Mouse (Mus musculus) lung, embryonic 15.5 days (tissue): ENCODE results near the gene Spp2. TPM values are rescaled to one million over a fixed set of nuclear protein-coding genes. Genes with fewer than 3 reads are reported as not detected.
A peak's percentile ranks its signal among the peaks of the same experiment; 100 is the strongest.
"Not testable (repeated sequence)": the region's sequence is repeated elsewhere in the genome, so short reads cannot be mapped to it uniquely, and the experiment has no call there.

Experiments
- ATAC-seq: fragments of 200-750 bp; cut with Nextera tagmentation; 2 replicates; pipeline ENCODE4 v1.8.0; 2017; ENCODE audit warnings: moderate number of reproducible peaks, borderline replicate concordance; ENCODE audit not compliant: low FRiP score, low TSS enrichment; ENCODE audit errors: extremely low read depth
- H3K27ac ChIP-seq: fragments of 300-500 bp; sonication (generic); 2 replicates; pipeline ENCODE4 v1.5.1; 2015; ENCODE audit warnings: moderate library complexity, mild to moderate bottlenecking, inconsistent platforms
- H3K27me3 ChIP-seq: fragments of 300-500 bp; sonication (generic); 2 replicates; pipeline ENCODE4 v1.6.1; 2015; ENCODE audit warnings: inconsistent platforms
- H3K36me3 ChIP-seq: fragments of 300-500 bp; sonication (generic); 2 replicates; pipeline ENCODE4 v1.6.1; 2015; ENCODE audit warnings: inconsistent platforms
- H3K4me1 ChIP-seq: fragments of 300-500 bp; sonication (generic); 2 replicates; pipeline ENCODE4 v1.6.1; 2015; ENCODE audit warnings: inconsistent platforms
- H3K4me2 ChIP-seq: fragments of 300-500 bp; sonication (generic); 2 replicates; pipeline ENCODE4 v1.6.1; 2015; ENCODE audit warnings: inconsistent platforms, mild to moderate bottlenecking, moderate library complexity
- H3K4me3 ChIP-seq: fragments of 300-500 bp; sonication (generic); 2 replicates; pipeline ENCODE4 v1.5.1; 2015; ENCODE audit warnings: mild to moderate bottlenecking, inconsistent platforms
- H3K9ac ChIP-seq: fragments of 300-500 bp; sonication (generic); 2 replicates; pipeline ENCODE4 v1.6.1; 2015; ENCODE audit warnings: inconsistent platforms
- H3K9me3 ChIP-seq: fragments of 300-500 bp; sonication (generic); 2 replicates; pipeline ENCODE4 v1.6.1; 2016; ENCODE audit warnings: inconsistent platforms
- WGBS: fragments of 180-500 bp; shearing (Covaris S2); methylation state at CpG from one replicate; pipeline ENCODE4 v1.1.7; 2015; 5-methylcytosine and 5-hydroxymethylcytosine counted together
- polyA plus RNA-seq: library from polyadenylated mRNA; unstranded; fragments of >200 nt; fragmentation: Nextera tagmentation; extraction: Ambion mirVana; gene quantifications from 2 replicates; pipeline ENCODE4 v1.2.1, GENCODE M21; 2015

Gene Spp2
- polyA plus RNA-seq, 1 experiment from 2014 or later = 0.75 TPM

- Histone ChIP-seq H3K27ac (peak overlapping the region; percentile 97), H3K27me3 (no peaks in the 10 kb centered on the region), H3K36me3 (no peaks in the 10 kb centered on the region), H3K9me3 (no peaks in the 10 kb centered on the region), H3K4me1 (peaks cover 6% of the 10 kb centered on the region), H3K4me3 (no peak overlapping the region), H3K9ac (no peak overlapping the region), H3K4me2 (no peak overlapping the region)
- ATAC-seq = peak; percentile 72
- WGBS = 47% methylated on average over 9 of the region's 9 CpGs
Observed at GRCm38 (mm10) chr1:88437206-88438126, 30.7 kb downstream of the Spp2 start.

- 49% methylated on average over 4 of the region's 4 CpGs for WGBS
- Histone ChIP-seq H3K27ac (peak overlapping the region; percentile 59), H3K27me3 (no peaks in the 10 kb centered on the region), H3K4me2 (no peak overlapping the region), H3K4me3 (no peak overlapping the region), H3K36me3 (no peaks in the 10 kb centered on the region), H3K4me1 (peaks cover 3% of the 10 kb centered on the region; the same call in 1 of the 2 replicates), H3K9me3 (no peaks in the 10 kb centered on the region), H3K9ac (no peak overlapping the region)
- no peak for ATAC-seq
Observed at GRCm38 (mm10) chr1:88443383-88443782, 36.6 kb downstream of the Spp2 start.

GRCm38 (mm10) chr1:88445400-88445799 is 38.6 kb downstream of the Spp2 start:
- WGBS = 79% methylated on average over 4 of the region's 4 CpGs
- ATAC-seq = no peak

GRCm38 (mm10) chr1:88446270-88447030 is 39.7 kb downstream of the Spp2 start:
- Histone ChIP-seq H3K27me3 (no peaks in the 10 kb centered on the region), H3K9ac (no peak overlapping the region), H3K4me1 (peaks cover 3% of the 10 kb centered on the region; the same call in 1 of the 2 replicates), H3K4me2 (no peak overlapping the region), H3K4me3 (no peak overlapping the region), H3K9me3 (no peaks in the 10 kb centered on the region), H3K36me3 (no peaks in the 10 kb centered on the region), H3K27ac (no peak overlapping the region)
- WGBS = 79% methylated on average over 16 of the region's 16 CpGs
- ATAC-seq = no peak

More at GRCm38 (mm10) chr1:88445400-88445799, 38.6 kb downstream of the Spp2 start:
- Histone ChIP-seq H3K4me3 (no peak overlapping the region), H3K9me3 (no peaks in the 10 kb centered on the region), H3K4me1 (peaks cover 3% of the 10 kb centered on the region; the same call in 1 of the 2 replicates), H3K27ac (no peak overlapping the region), H3K4me2 (no peak overlapping the region), H3K36me3 (no peaks in the 10 kb centered on the region), H3K27me3 (no peaks in the 10 kb centered on the region), H3K9ac (no peak overlapping the region)

- 11% methylated on average over 6 of the region's 6 CpGs for WGBS
- Histone ChIP-seq H3K4me2 (no peak overlapping the region), H3K9me3 (no peaks in the 10 kb centered on the region), H3K9ac (no peak overlapping the region), H3K4me3 (no peak overlapping the region), H3K27ac (peak overlapping the region; percentile 35), H3K36me3 (no peaks in the 10 kb centered on the region), H3K4me1 (peaks cover 3% of the 10 kb centered on the region; the same call in 1 of the 2 replicates), H3K27me3 (no peaks in the 10 kb centered on the region)
- no peak; the same call in 1 of the 2 replicates for ATAC-seq
Observed at GRCm38 (mm10) chr1:88447483-88447882, 40.7 kb downstream of the Spp2 start.

GRCm38 (mm10) chr1:88448094-88448493 is 41.3 kb downstream of the Spp2 start:
- not testable (repeated sequence) for H3K4me1 ChIP-seq, H3K4me3 ChIP-seq, H3K27ac ChIP-seq, ATAC-seq, H3K4me2 ChIP-seq, H3K9me3 ChIP-seq, H3K36me3 ChIP-seq, H3K27me3 ChIP-seq, H3K9ac ChIP-seq
- 71% methylated on average over 3 of the region's 3 CpGs for WGBS

GRCm38 (mm10) chr1:88449741-88450140 is 43.0 kb downstream of the Spp2 start:
- Histone ChIP-seq H3K9me3 (no peaks in the 10 kb centered on the region), H3K27me3 (no peaks in the 10 kb centered on the region), H3K4me3 (no peak overlapping the region), H3K4me1 (peaks cover 1% of the 10 kb centered on the region; the same call in 1 of the 2 replicates), H3K4me2 (no peak overlapping the region), H3K27ac (no peak overlapping the region), H3K9ac (no peak overlapping the region), H3K36me3 (no peaks in the 10 kb centered on the region)
- no peak for ATAC-seq
- 72% methylated on average over 2 of the region's 2 CpGs for WGBS

GRCm38 (mm10) chr1:88450668-88451067 is 43.9 kb downstream of the Spp2 start:
- no peak for ATAC-seq

GRCm38 (mm10) chr1:88452198-88452597 is 45.4 kb downstream of the Spp2 start:
- Histone ChIP-seq H3K4me2 (no peak overlapping the region), H3K27ac (no peak overlapping the region), H3K9me3 (no peaks in the 10 kb centered on the region), H3K9ac (no peak overlapping the region), H3K36me3 (no peaks in the 10 kb centered on the region), H3K27me3 (no peaks in the 10 kb centered on the region), H3K4me1 (peaks cover 4% of the 10 kb centered on the region), H3K4me3 (no peak overlapping the region)
- WGBS = 73% methylated on average over 6 of the region's 6 CpGs
- no peak for ATAC-seq

More at GRCm38 (mm10) chr1:88450668-88451067, 43.9 kb downstream of the Spp2 start:
- WGBS = 71% methylated on average over 4 of the region's 4 CpGs
- H3K4me1 ChIP-seq = peaks cover 4% of the 10 kb centered on the region
- H3K4me2 ChIP-seq = no peak overlapping the region
- H3K27ac ChIP-seq = no peak overlapping the region
- no peaks in the 10 kb centered on the region for H3K36me3 ChIP-seq
- no peaks in the 10 kb centered on the region for H3K9me3 ChIP-seq
- no peaks in the 10 kb centered on the region for H3K27me3 ChIP-seq
- H3K4me3 ChIP-seq = no peak overlapping the region
- H3K9ac ChIP-seq = no peak overlapping the region

- H3K9me3 ChIP-seq = no peaks in the 10 kb centered on the region
- no peaks in the 10 kb centered on the region for H3K27me3 ChIP-seq
- ATAC-seq = 0 out of 2 replicates have a peak, but pooled peaks have one; percentile 13
- H3K36me3 ChIP-seq = no peaks in the 10 kb centered on the region
- H3K27ac ChIP-seq = peak overlapping the region; percentile 81
- H3K9ac ChIP-seq = no peak overlapping the region
- WGBS = 26% methylated on average over 3 of the region's 3 CpGs
- no peak overlapping the region for H3K4me2 ChIP-seq
- H3K4me3 ChIP-seq = no peak overlapping the region
- H3K4me1 ChIP-seq = peaks cover 4% of the 10 kb centered on the region
Observed at GRCm38 (mm10) chr1:88454703-88455102, 47.9 kb downstream of the Spp2 start.

- H3K27me3 ChIP-seq = no peaks in the 10 kb centered on the region
- peaks cover 4% of the 10 kb centered on the region for H3K4me1 ChIP-seq
- no peak overlapping the region for H3K4me3 ChIP-seq
- H3K9me3 ChIP-seq = no peaks in the 10 kb centered on the region
- ATAC-seq = no peak
- H3K4me2 ChIP-seq = no peak overlapping the region
- WGBS = 69% methylated on average over 3 of the region's 3 CpGs
- H3K9ac ChIP-seq = no peak overlapping the region
- no peaks in the 10 kb centered on the region for H3K36me3 ChIP-seq
- H3K27ac ChIP-seq = no peak overlapping the region
Observed at GRCm38 (mm10) chr1:88455761-88456160, 49.0 kb downstream of the Spp2 start.
